Mouse (Mus musculus): ENCODE measurements around the gene Chrna7. TPM values are rescaled to one million over a fixed set of nuclear protein-coding genes. Genes with fewer than 3 reads are reported as not detected.

The Chrna7 gene
- polyA plus RNA-seq (2012; rRNA removed) = 0.16 and 0.20 TPM in 2 replicates

GRCm38 (mm10) chr7:63212084-63212723, at the start of gene Chrna7:
Gene Chrna7 (minus strand): TSS chr7:63212569.
- no peak for DNase-seq (ENCODE audit: low read depth, low spot score)
- 2% methylated on average over 70 of the region's 73 CpGs for WGBS

GRCm38 (mm10) chr7:63249404-63249803, 37.0 kb upstream of the Chrna7 start:
- no peak for DNase-seq (ENCODE audit: low read depth, low spot score)
- WGBS = 79% methylated on average over 2 of the region's 2 CpGs

GRCm38 (mm10) chr7:63237852-63238516, 25.6 kb upstream of the Chrna7 start:
- WGBS = 63% methylated on average over 3 of the region's 3 CpGs
- no peak for DNase-seq (ENCODE audit: low read depth, low spot score)

- DNase-seq (ENCODE audit: low read depth, low spot score) = no peak
- 58% methylated on average over 7 of the region's 7 CpGs for WGBS
These were observed 12.9 kb upstream of the Chrna7 start for GRCm38 (mm10) chr7:63225066-63225780.

GRCm38 (mm10) chr7:63211641-63212083, 707 bp downstream of the Chrna7 start:
- 3% methylated on average over 13 of the region's 13 CpGs for WGBS
- DNase-seq (ENCODE audit: low read depth, low spot score) = no peak

- DNase-seq (ENCODE audit: low read depth, low spot score) = no peak
- WGBS = 28% methylated on average over 4 of the region's 4 CpGs
These were observed 2.9 kb downstream of the Chrna7 start for GRCm38 (mm10) chr7:63209501-63209900.

- no peak for DNase-seq (ENCODE audit: low read depth, low spot score)
- 43% methylated on average over 2 of the region's 2 CpGs for WGBS
These were observed 5.2 kb downstream of the Chrna7 start for GRCm38 (mm10) chr7:63207137-63207536.

- WGBS = 66% methylated on average over 2 of the region's 2 CpGs
- DNase-seq (ENCODE audit: low read depth, low spot score) = no peak
These were observed 16.8 kb downstream of the Chrna7 start for GRCm38 (mm10) chr7:63195560-63195959.

- no peak for DNase-seq (ENCODE audit: low read depth, low spot score)
- WGBS = 83% methylated on average over 13 of the region's 13 CpGs
These were observed 22.5 kb downstream of the Chrna7 start for GRCm38 (mm10) chr7:63189647-63190534.

- 66% methylated on average over 3 of the region's 3 CpGs for WGBS
- DNase-seq (ENCODE audit: low read depth, low spot score) = no peak
These were observed 42.1 kb downstream of the Chrna7 start for GRCm38 (mm10) chr7:63170063-63170787.

- DNase-seq (ENCODE audit: low read depth, low spot score) = no peak
- WGBS = 74% methylated on average over 3 of the region's 3 CpGs
These were observed 47.8 kb downstream of the Chrna7 start for GRCm38 (mm10) chr7:63164617-63165016.

GRCm38 (mm10) chr7:63162272-63162864, 50.0 kb downstream of the Chrna7 start:
- DNase-seq (ENCODE audit: low read depth, low spot score) = no peak
- WGBS = 76% methylated on average over 7 of the region's 7 CpGs

GRCm38 (mm10) chr7:63153239-63153638, 59.1 kb downstream of the Chrna7 start:
- no peak for DNase-seq (ENCODE audit: low read depth, low spot score)
- 44% methylated on average over 1 of the region's 1 CpGs for WGBS

- DNase-seq (ENCODE audit: low read depth, low spot score) = no peak
- WGBS = 78% methylated on average over 3 of the region's 3 CpGs
These were observed 63.6 kb downstream of the Chrna7 start for GRCm38 (mm10) chr7:63148740-63149139.

- no peak for DNase-seq (ENCODE audit: low read depth, low spot score)
- 81% methylated on average over 5 of the region's 5 CpGs for WGBS
These were observed 64.0 kb downstream of the Chrna7 start for GRCm38 (mm10) chr7:63148321-63148720.

- WGBS = 19% methylated on average over 2 of the region's 2 CpGs
These were observed 89.8 kb downstream of the Chrna7 start for GRCm38 (mm10) chr7:63122547-63122946.

GRCm38 (mm10) chr7:63113671-63114070, 98.7 kb downstream of the Chrna7 start:
- DNase-seq (ENCODE audit: low read depth, low spot score) = no peak
- 43% methylated on average over 2 of the region's 2 CpGs for WGBS

More at GRCm38 (mm10) chr7:63122547-63122946, 89.8 kb downstream of the Chrna7 start:
- no peak for DNase-seq (ENCODE audit: low read depth, low spot score)

GRCm38 (mm10) chr7:63113252-63113651, 99.1 kb downstream of the Chrna7 start:
- DNase-seq (ENCODE audit: low read depth, low spot score) = no peak
- 80% methylated on average over 2 of the region's 2 CpGs for WGBS

GRCm38 (mm10) chr7:63109348-63109747, 103.0 kb downstream of the Chrna7 start:
- DNase-seq (ENCODE audit: low read depth, low spot score) = no peak
- WGBS = 50% methylated on average over 4 of the region's 4 CpGs
